Mouse (Mus musculus): Measurements from ENCODE around the gene Krt84. TPM values are rescaled to one million over a fixed set of nuclear protein-coding genes. Genes with fewer than 3 reads are reported as not detected.

Krt84 gene
- polyA plus RNA-seq, 1 experiment from 2014 or later: not detected

GRCm38 (mm10) chr15:101493713-101494112 lies 38.9 kb downstream of the Krt84 start:
- H3K27ac ChIP-seq: no peak overlapping the region
- H3K4me1 ChIP-seq: no peaks in the 10 kb centered on the region
- H3K4me3 ChIP-seq: no peak overlapping the region
- no peaks in the 10 kb centered on the region for H3K27me3 ChIP-seq (replicated peaks)
- H3K9ac ChIP-seq: no peak overlapping the region
- no peak for ATAC-seq
- no peaks in the 10 kb centered on the region for H3K9me3 ChIP-seq (replicated peaks)
- no peaks in the 10 kb centered on the region for H3K36me3 ChIP-seq
- WGBS (ENCODE audit: insufficient replicate concordance): 75% methylated on average over 6 of the region's 6 CpGs
- H3K4me2 ChIP-seq: no peak overlapping the region

- H3K27ac ChIP-seq: no peak overlapping the region
- H3K9ac ChIP-seq: no peak overlapping the region
- H3K4me2 ChIP-seq: no peak overlapping the region
- WGBS (ENCODE audit: insufficient replicate concordance): 39% methylated on average over 8 of the region's 8 CpGs
- H3K36me3 ChIP-seq: no peaks in the 10 kb centered on the region
- no peak overlapping the region for H3K4me3 ChIP-seq
- H3K9me3 ChIP-seq (replicated peaks): no peaks in the 10 kb centered on the region
- no peaks in the 10 kb centered on the region for H3K27me3 ChIP-seq (replicated peaks)
- no peaks in the 10 kb centered on the region for H3K4me1 ChIP-seq
- no peak for ATAC-seq
These were observed 39.9 kb downstream of the Krt84 start for GRCm38 (mm10) chr15:101492718-101493117.

GRCm38 (mm10) chr15:101491431-101491830 lies 41.2 kb downstream of the Krt84 start, which contains the start of gene Krt83:
Krt83 (minus strand) TSS chr15:101491512.
- no peak within 1 kb of the TSS for H3K4me3 ChIP-seq
- no peaks in the 10 kb centered on the region for H3K4me1 ChIP-seq
- H3K27me3 ChIP-seq (replicated peaks): no peaks in the 10 kb centered on the region; the same call in 1 of the 2 replicates
- H3K36me3 ChIP-seq: no peaks in the 10 kb centered on the region
- H3K4me2 ChIP-seq: no peak within 1 kb of the TSS
- ATAC-seq: no peak
- no peaks in the 10 kb centered on the region for H3K9me3 ChIP-seq (replicated peaks)
- H3K27ac ChIP-seq: no peak within 1 kb of the TSS
- no peak within 1 kb of the TSS for H3K9ac ChIP-seq
- WGBS (ENCODE audit: insufficient replicate concordance): 81% methylated on average over 6 of the region's 6 CpGs

GRCm38 (mm10) chr15:101485911-101486635 lies 46.5 kb downstream of the Krt84 start:
- WGBS (ENCODE audit: insufficient replicate concordance): 60% methylated on average over 11 of the region's 11 CpGs
- no peak for ATAC-seq

GRCm38 (mm10) chr15:101484939-101485338 lies 47.7 kb downstream of the Krt84 start:
- Histone ChIP-seq H3K27ac (no peak overlapping the region), H3K4me2 (no peak overlapping the region), H3K4me1 (no peaks in the 10 kb centered on the region; the same call in 1 of the 2 replicates), H3K9ac (no peak overlapping the region), H3K4me3 (no peak overlapping the region), H3K36me3 (no peaks in the 10 kb centered on the region), H3K9me3 (replicated peaks) (no peaks in the 10 kb centered on the region), H3K27me3 (replicated peaks) (peaks cover 6% of the 10 kb centered on the region)
- no peak for ATAC-seq
- 39% methylated on average over 1 of the region's 1 CpGs for WGBS (ENCODE audit: insufficient replicate concordance)

More at GRCm38 (mm10) chr15:101485911-101486635, 46.5 kb downstream of the Krt84 start:
- no peaks in the 10 kb centered on the region for H3K9me3 ChIP-seq (replicated peaks)
- H3K27ac ChIP-seq: no peak overlapping the region
- no peaks in the 10 kb centered on the region; the same call in 1 of the 2 replicates for H3K27me3 ChIP-seq (replicated peaks)
- H3K4me3 ChIP-seq: no peak overlapping the region
- no peak overlapping the region for H3K9ac ChIP-seq
- no peaks in the 10 kb centered on the region for H3K36me3 ChIP-seq
- H3K4me2 ChIP-seq: no peak overlapping the region
- H3K4me1 ChIP-seq: no peaks in the 10 kb centered on the region; the same call in 1 of the 2 replicates

- Histone ChIP-seq H3K36me3 (no peaks in the 10 kb centered on the region), H3K4me2 (no peak overlapping the region), H3K4me3 (no peak overlapping the region), H3K9ac (no peak overlapping the region), H3K9me3 (replicated peaks) (no peaks in the 10 kb centered on the region), H3K4me1 (peaks cover 9% of the 10 kb centered on the region), H3K27ac (no peak overlapping the region), H3K27me3 (replicated peaks) (peaks cover 19% of the 10 kb centered on the region)
- no peak for ATAC-seq
- 91% methylated on average over 1 of the region's 1 CpGs for WGBS (ENCODE audit: insufficient replicate concordance)
These were observed 49.0 kb downstream of the Krt84 start for GRCm38 (mm10) chr15:101483646-101484045.

DNA sequence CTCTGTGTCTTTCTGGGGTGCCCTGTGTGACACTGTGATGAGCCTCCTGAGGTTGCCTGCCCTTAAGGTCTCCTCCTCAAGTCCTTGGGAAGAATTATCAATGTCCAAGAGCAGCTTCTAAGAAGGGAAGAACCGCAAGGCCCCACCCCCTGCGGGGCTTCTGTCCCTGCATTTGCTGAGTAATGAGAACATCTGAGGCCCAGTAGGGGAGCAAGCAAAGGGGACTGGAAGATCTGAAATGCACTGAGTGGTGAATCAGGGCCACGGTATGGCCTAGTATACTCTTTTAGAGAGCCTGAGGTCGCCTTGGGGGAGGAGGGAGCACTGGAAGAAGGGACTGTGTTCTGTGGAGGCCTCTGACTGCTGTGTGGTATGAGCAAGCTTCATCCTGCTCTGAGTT lies 50.6 kb downstream of the Krt84 start:
- no peaks in the 10 kb centered on the region for H3K9me3 ChIP-seq (replicated peaks)
- peaks cover 28% of the 10 kb centered on the region for H3K27me3 ChIP-seq (replicated peaks)
- H3K27ac ChIP-seq: no peak overlapping the region
- no peaks in the 10 kb centered on the region for H3K36me3 ChIP-seq
- no peak overlapping the region for H3K9ac ChIP-seq
- ATAC-seq: no peak
- 27% methylated on average over 4 of the region's 4 CpGs for WGBS (ENCODE audit: insufficient replicate concordance)
- no peak overlapping the region for H3K4me2 ChIP-seq
- H3K4me1 ChIP-seq: peaks cover 9% of the 10 kb centered on the region
- no peak overlapping the region for H3K4me3 ChIP-seq

DNA sequence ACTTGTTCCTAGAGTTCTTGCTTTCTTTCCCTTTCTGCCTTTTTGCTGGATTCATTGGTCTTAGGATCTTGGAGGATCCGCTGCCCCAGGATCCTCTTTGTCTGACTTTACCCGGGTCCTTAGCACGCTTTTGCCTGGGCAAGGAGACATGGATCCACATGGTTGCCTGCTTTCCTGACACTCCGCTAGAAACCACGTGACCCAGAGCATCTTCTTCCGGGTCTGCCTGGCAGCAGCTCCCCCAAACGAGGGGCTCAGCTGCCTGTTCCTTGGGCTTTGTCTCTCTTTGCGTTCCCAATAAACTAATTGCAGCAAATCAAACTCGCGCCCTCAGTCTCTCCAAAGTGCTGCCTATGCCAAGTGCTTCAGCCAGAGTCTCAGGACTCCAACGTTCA lies 53.0 kb downstream of the Krt84 start:
- H3K9ac ChIP-seq: no peak overlapping the region
- H3K27me3 ChIP-seq (replicated peaks): peaks cover 28% of the 10 kb centered on the region
- no peaks in the 10 kb centered on the region for H3K9me3 ChIP-seq (replicated peaks)
- H3K27ac ChIP-seq: no peak overlapping the region
- peak overlapping the region; percentile 48 for H3K4me2 ChIP-seq
- H3K4me3 ChIP-seq: no peak overlapping the region
- WGBS (ENCODE audit: insufficient replicate concordance): 32% methylated on average over 11 of the region's 11 CpGs
- ATAC-seq: no peak
- peaks cover 9% of the 10 kb centered on the region for H3K4me1 ChIP-seq
- H3K36me3 ChIP-seq: no peaks in the 10 kb centered on the region

DNA sequence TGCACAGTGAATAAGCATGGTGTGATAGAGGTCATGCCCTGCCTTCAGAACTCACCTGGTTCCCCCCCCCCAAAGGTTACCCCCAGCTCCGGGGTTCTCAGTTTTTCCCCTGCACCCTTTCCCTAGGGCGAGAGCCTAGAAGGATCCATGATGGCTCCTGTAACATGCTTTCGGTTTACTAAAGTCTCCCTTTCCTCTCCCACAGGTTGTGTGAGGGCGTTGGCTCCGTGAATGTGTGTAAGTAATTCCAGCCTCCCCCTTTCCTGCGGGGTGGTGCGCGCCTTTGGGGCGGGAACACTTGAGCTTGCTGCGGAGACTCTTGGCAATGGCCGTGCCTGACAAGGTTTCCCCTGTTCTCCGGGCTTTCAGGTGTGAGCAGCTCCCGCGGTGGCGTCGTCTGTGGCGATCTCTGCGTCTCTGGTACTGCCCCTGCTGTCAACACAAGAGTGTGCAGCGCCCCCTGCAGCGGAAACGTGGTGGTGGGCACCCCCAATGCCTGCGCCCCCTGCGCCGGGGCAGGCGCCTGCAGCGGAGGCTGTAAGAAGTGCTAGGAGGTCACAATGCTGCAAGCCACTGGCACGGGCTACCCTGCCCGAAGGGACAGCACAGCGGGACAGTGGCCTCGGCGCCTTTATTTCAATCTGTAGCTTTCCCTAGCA lies 53.5 kb downstream of the Krt84 start:
- H3K4me2 ChIP-seq: peak overlapping the region; percentile 48
- no peak overlapping the region for H3K9ac ChIP-seq
- H3K9me3 ChIP-seq (replicated peaks): no peaks in the 10 kb centered on the region
- ATAC-seq: no peak
- H3K4me3 ChIP-seq: peak overlapping the region; percentile 16; the same call in 1 of the 2 replicates
- peaks cover 9% of the 10 kb centered on the region; the same call in 1 of the 2 replicates for H3K4me1 ChIP-seq
- WGBS (ENCODE audit: insufficient replicate concordance): 10% methylated on average over 31 of the region's 31 CpGs
- H3K27me3 ChIP-seq (replicated peaks): peaks cover 28% of the 10 kb centered on the region
- no peaks in the 10 kb centered on the region for H3K36me3 ChIP-seq
- no peak overlapping the region for H3K27ac ChIP-seq

Small RNAs within 50 kb of the gene (microRNA-seq; reads per million reads assigned to microRNA genes)
- not detected for gene Gm44393
- gene Gm44460: not detected

Other genes with a start within 250 kb of the Krt84 start
- 31.5 and 31.7 TPM in 2 replicates for gene Atg101, start 248.5 kb downstream of the Krt84 start, polyA plus RNA-seq (2016; fragmentation: Nextera tagmentation; extraction: Ambion mirVana)
- gene 6030408B16Rik, start 239.6 kb downstream of the Krt84 start, polyA plus RNA-seq (2016; fragmentation: Nextera tagmentation; extraction: Ambion mirVana): 0.17 and 0.19 TPM in 2 replicates
- gene Krt80, start 162.7 kb downstream of the Krt84 start, polyA plus RNA-seq (2016; fragmentation: Nextera tagmentation; extraction: Ambion mirVana): 0.11 and 0.16 TPM in 2 replicates
- gene Krt7, start 121.8 kb downstream of the Krt84 start, polyA plus RNA-seq (2016; fragmentation: Nextera tagmentation; extraction: Ambion mirVana): 6.0 and 6.1 TPM in 2 replicates
- gene Krt87, start 94.0 kb downstream of the Krt84 start, polyA plus RNA-seq (2016; fragmentation: Nextera tagmentation; extraction: Ambion mirVana): not detected in 2 replicates
- gene Krt88, start 85.1 kb downstream of the Krt84 start, polyA plus RNA-seq (2016; fragmentation: Nextera tagmentation; extraction: Ambion mirVana): not detected in 2 replicates
- gene Krt81, start 69.1 kb downstream of the Krt84 start, polyA plus RNA-seq (2016; fragmentation: Nextera tagmentation; extraction: Ambion mirVana): not detected in 2 replicates
- gene Krt86, start 59.3 kb downstream of the Krt84 start, polyA plus RNA-seq (2016; fragmentation: Nextera tagmentation; extraction: Ambion mirVana): not detected in 2 replicates
- not detected in 2 replicates for gene Krt83, start 41.3 kb downstream of the Krt84 start, polyA plus RNA-seq (2016; fragmentation: Nextera tagmentation; extraction: Ambion mirVana)
- gene Gm49425, start 15.6 kb downstream of the Krt84 start, polyA plus RNA-seq (2016; fragmentation: Nextera tagmentation; extraction: Ambion mirVana): not detected in 2 replicates
- gene Krt82, start 17.8 kb upstream of the Krt84 start, polyA plus RNA-seq (2016; fragmentation: Nextera tagmentation; extraction: Ambion mirVana): not detected in 2 replicates
- not detected in 2 replicates for gene Krt90, start 30.1 kb upstream of the Krt84 start, polyA plus RNA-seq (2016; fragmentation: Nextera tagmentation; extraction: Ambion mirVana)
- not detected in 2 replicates for gene Krt75, start 41.1 kb upstream of the Krt84 start, polyA plus RNA-seq (2016; fragmentation: Nextera tagmentation; extraction: Ambion mirVana)
- not detected in 2 replicates for gene Gm5414, start 95.4 kb upstream of the Krt84 start, polyA plus RNA-seq (2016; fragmentation: Nextera tagmentation; extraction: Ambion mirVana)
- not detected in 2 replicates for gene Gm5478, start 114.6 kb upstream of the Krt84 start, polyA plus RNA-seq (2016; fragmentation: Nextera tagmentation; extraction: Ambion mirVana)
- gene Krt6b, start 147.5 kb upstream of the Krt84 start, polyA plus RNA-seq (2016; fragmentation: Nextera tagmentation; extraction: Ambion mirVana): not detected in 2 replicates
- gene Krt6a, start 161.5 kb upstream of the Krt84 start, polyA plus RNA-seq (2016; fragmentation: Nextera tagmentation; extraction: Ambion mirVana): not detected in 2 replicates
- gene Krt5, start 180.1 kb upstream of the Krt84 start, polyA plus RNA-seq (2016; fragmentation: Nextera tagmentation; extraction: Ambion mirVana): 0.08 and 0.38 TPM in 2 replicates
- not detected in 2 replicates for gene Krt71, start 210.3 kb upstream of the Krt84 start, polyA plus RNA-seq (2016; fragmentation: Nextera tagmentation; extraction: Ambion mirVana)

Data from liver, embryonic 12.5 days (tissue).